Mouse (Mus musculus) lung, postnatal 25 days (tissue): Measurements from ENCODE around the gene Rdx.
A peak's percentile ranks its signal among the peaks of the same experiment; 100 is the strongest.

Experiments used
- DNase-seq: peaks from one replicate; pipeline ENCODE4 v3.0.0; 2022; ENCODE audit warnings: low spot score

Gene Rdx

GRCm38 (mm10) chr9:52047129-52047820, at the start of gene Rdx:
Rdx (plus strand) TSS chr9:52047173.
- no peak for DNase-seq

GRCm38 (mm10) chr9:52003501-52003900, 43.5 kb upstream of the Rdx start:
- DNase-seq, result no peak

- DNase-seq, result no peak
Observed at GRCm38 (mm10) chr9:52007341-52007740, 39.6 kb upstream of the Rdx start.

GRCm38 (mm10) chr9:52008511-52008910, 38.5 kb upstream of the Rdx start:
- DNase-seq, result no peak

- no peak for DNase-seq
Observed at GRCm38 (mm10) chr9:52012311-52012710, 34.7 kb upstream of the Rdx start.

GRCm38 (mm10) chr9:52012781-52013436, 34.1 kb upstream of the Rdx start:
- DNase-seq, result no peak

GRCm38 (mm10) chr9:52013900-52014455, 33.0 kb upstream of the Rdx start:
- no peak for DNase-seq

GRCm38 (mm10) chr9:52017091-52017490, 29.9 kb upstream of the Rdx start:
- no peak for DNase-seq

GRCm38 (mm10) chr9:52017824-52018223, 29.1 kb upstream of the Rdx start:
- no peak for DNase-seq

GRCm38 (mm10) chr9:52018505-52018904, 28.5 kb upstream of the Rdx start:
- no peak for DNase-seq

- DNase-seq, result peak; percentile 66
Observed at GRCm38 (mm10) chr9:52027257-52028020, 19.5 kb upstream of the Rdx start.

- DNase-seq, result peak; percentile 59
Observed at GRCm38 (mm10) chr9:52028521-52029405, 18.2 kb upstream of the Rdx start.

- no peak for DNase-seq
Observed at GRCm38 (mm10) chr9:52031501-52031900, 15.5 kb upstream of the Rdx start.

- no peak for DNase-seq
Observed at GRCm38 (mm10) chr9:52037493-52037892, 9.5 kb upstream of the Rdx start.

GRCm38 (mm10) chr9:52041657-52042056, 5.3 kb upstream of the Rdx start:
- no peak for DNase-seq

GRCm38 (mm10) chr9:52046686-52047085, 287 bp upstream of the Rdx start:
- no peak for DNase-seq

GRCm38 (mm10) chr9:52047821-52048649, 1.1 kb downstream of the Rdx start:
- peak; percentile 83 for DNase-seq

- DNase-seq, result no peak
Observed at GRCm38 (mm10) chr9:52048650-52049081, 1.7 kb downstream of the Rdx start.

- no peak for DNase-seq
Observed at GRCm38 (mm10) chr9:52049605-52050004, 2.6 kb downstream of the Rdx start.

- DNase-seq, result no peak
Observed at GRCm38 (mm10) chr9:52050361-52050760, 3.4 kb downstream of the Rdx start.

GRCm38 (mm10) chr9:52052221-52052620, 5.2 kb downstream of the Rdx start:
- no peak for DNase-seq
